7 mouse cellular contexts compared by ENCODE assay signal in the genomic region with DNA sequence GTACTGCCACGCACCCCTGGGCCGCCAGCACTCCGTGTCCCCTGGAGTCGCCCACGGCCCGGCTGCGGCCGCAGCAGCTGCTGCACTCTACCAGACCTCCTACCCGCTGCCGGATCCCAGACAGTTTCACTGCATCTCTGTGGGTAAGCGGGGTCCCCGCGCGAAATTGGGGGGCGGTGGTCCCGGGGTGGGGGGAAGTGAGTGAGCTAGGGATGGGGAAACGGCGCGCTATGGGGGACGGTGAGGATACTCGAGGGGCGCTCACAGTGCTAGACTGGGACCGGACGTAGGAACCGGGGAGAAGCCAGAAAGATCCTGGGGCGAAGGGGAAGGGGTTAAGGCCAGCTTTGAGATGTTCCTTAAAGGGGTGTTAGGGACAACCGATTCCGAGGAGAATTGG. TPM values are rescaled to one million over a fixed set of nuclear protein-coding genes. Genes with fewer than 3 reads are reported as not detected.
A peak's percentile ranks its signal among the peaks of the same experiment; 100 is the strongest.
DNase-seq lines count a peak whose midpoint lies in the region; ATAC-seq and TF ChIP-seq lines count a peak whose summit lies in the region.

No protein-coding gene starts in this region.

- H3K36me3 ChIP-seq in liver, embryonic 11.5 days (ENCODE audit: control insufficient read depth, insufficient read depth, low read length): no peaks in the 10 kb centered on the region
- no peaks in the 10 kb centered on the region for H3K36me3 ChIP-seq in forebrain, embryonic 15.5 days
- no peaks in the 10 kb centered on the region for H3K36me3 ChIP-seq in limb, embryonic 14.5 days (ENCODE audit: control insufficient read depth, insufficient read depth, low read length)
- H3K36me3 ChIP-seq in stomach, embryonic 15.5 days: no peaks in the 10 kb centered on the region

- H3K9ac ChIP-seq in liver, embryonic 11.5 days (ENCODE audit: low read depth, low read length): no peak overlapping the region
- H3K9ac ChIP-seq in forebrain, embryonic 15.5 days (replicated peaks): peak overlapping the region; percentile 36
- H3K9ac ChIP-seq in limb, embryonic 14.5 days (ENCODE audit: low read depth, low read length, severe bottlenecking): no peak overlapping the region
- H3K9ac ChIP-seq in stomach, embryonic 15.5 days: no peak overlapping the region

- H3K4me1 ChIP-seq in liver, embryonic 11.5 days (replicated peaks; ENCODE audit: control insufficient read depth, insufficient read depth, low read length): no peaks in the 10 kb centered on the region
- H3K4me1 ChIP-seq in forebrain, embryonic 15.5 days: peaks cover 39% of the 10 kb centered on the region
- H3K4me1 ChIP-seq in limb, embryonic 14.5 days (ENCODE audit: control insufficient read depth, insufficient read depth, low read length): peaks cover 7% of the 10 kb centered on the region
- H3K4me1 ChIP-seq in stomach, embryonic 15.5 days: peaks cover 28% of the 10 kb centered on the region

- peak overlapping the region; percentile 5; the same call in 1 of the 2 replicates for H3K4me3 ChIP-seq in liver, embryonic 11.5 days (ENCODE audit: low read depth, low read length)
- H3K4me3 ChIP-seq in forebrain, embryonic 15.5 days: peak overlapping the region; percentile 36
- H3K4me3 ChIP-seq in limb, embryonic 14.5 days (replicated peaks; ENCODE audit: low read length): peak overlapping the region; percentile 30
- peak overlapping the region; percentile 28 for H3K4me3 ChIP-seq in stomach, embryonic 15.5 days (replicated peaks)

- 3% methylated on average over 28 of the region's 28 CpGs for WGBS in liver, embryonic 11.5 days
- under 1% methylated on average over 28 of the region's 28 CpGs for WGBS in forebrain, embryonic 15.5 days
- under 1% methylated on average over 28 of the region's 28 CpGs for WGBS in limb, embryonic 14.5 days
- 2% methylated on average over 28 of the region's 28 CpGs for WGBS in stomach, embryonic 15.5 days

- H3K9me3 ChIP-seq in liver, embryonic 11.5 days (ENCODE audit: control insufficient read depth, low read length): no peaks in the 10 kb centered on the region
- no peaks in the 10 kb centered on the region for H3K9me3 ChIP-seq in forebrain, embryonic 15.5 days
- no peaks in the 10 kb centered on the region for H3K9me3 ChIP-seq in limb, embryonic 14.5 days (ENCODE audit: control insufficient read depth, low read length)
- H3K9me3 ChIP-seq in stomach, embryonic 15.5 days: no peaks in the 10 kb centered on the region

- no peak for ATAC-seq in liver, embryonic 11.5 days (replicated peaks; ENCODE audit: low FRiP score)
- no peak for ATAC-seq in forebrain, embryonic 15.5 days (replicated peaks)
- no peak for ATAC-seq in limb, embryonic 14.5 days (ENCODE audit: low FRiP score, low read depth)
- no peak for ATAC-seq in stomach, embryonic 15.5 days (ENCODE audit: insufficient read depth, low FRiP score, low read depth)

- DNase-seq in liver, embryonic 11.5 days (ENCODE audit: low spot score): no peak
- DNase-seq in liver: no peak
- no peak for DNase-seq in limb, embryonic 14.5 days (ENCODE audit: low spot score)
- DNase-seq in layer of hippocampus, adult 11-12 months (ENCODE audit: low spot score): no peak
- no peak for DNase-seq in layer of hippocampus, adult 8-10 months (ENCODE audit: low spot score in 2 of 2)

- no peak overlapping the region for H3K27ac ChIP-seq in liver, embryonic 11.5 days (ENCODE audit: low read depth, low read length)
- H3K27ac ChIP-seq in forebrain, embryonic 15.5 days (replicated peaks): no peak overlapping the region
- H3K27ac ChIP-seq in limb, embryonic 14.5 days (replicated peaks; ENCODE audit: low read depth, low read length): no peak overlapping the region
- no peak overlapping the region for H3K27ac ChIP-seq in stomach, embryonic 15.5 days

- H3K4me2 ChIP-seq in liver, embryonic 11.5 days: peak overlapping the region; percentile 39
- H3K4me2 ChIP-seq in forebrain, embryonic 15.5 days (replicated peaks): peak overlapping the region; percentile 50
- peak overlapping the region; percentile 47; the same call in 1 of the 2 replicates for H3K4me2 ChIP-seq in limb, embryonic 14.5 days (replicated peaks; ENCODE audit: low read depth, low read length, severe bottlenecking)
- H3K4me2 ChIP-seq in stomach, embryonic 15.5 days: peak overlapping the region; percentile 53

- H3K27me3 ChIP-seq in liver, embryonic 11.5 days (replicated peaks; ENCODE audit: control insufficient read depth, insufficient read depth, low read length): peaks cover 97% of the 10 kb centered on the region
- H3K27me3 ChIP-seq in forebrain, embryonic 15.5 days: peaks cover 94% of the 10 kb centered on the region
- peaks cover 83% of the 10 kb centered on the region for H3K27me3 ChIP-seq in limb, embryonic 14.5 days (ENCODE audit: control insufficient read depth, insufficient read depth, low read length)
- H3K27me3 ChIP-seq in stomach, embryonic 15.5 days (replicated peaks): peaks cover 88% of the 10 kb centered on the region

- TF ChIP-seq POLR2A in limb, embryonic 14.5 days (IDR thresholded peaks at IDR 0.05; ENCODE audit: borderline replicate concordance, extremely low read depth, insufficient read depth, insufficient read length): no peak

RNA-seq across cellular contexts. Expression of a gene that starts 0.7 kb away (rescaled TPM):
- polyA plus RNA-seq in liver, embryonic 11.5 days (2014; fragmentation: Nextera tagmentation; extraction: Ambion mirVana): not detected in 2 replicates
- 2.1 and 3.3 TPM in 2 replicates for polyA plus RNA-seq in forebrain, embryonic 15.5 days (2015; fragmentation: Nextera tagmentation; extraction: Ambion mirVana)
- not detected in 2 replicates for polyA plus RNA-seq in limb, embryonic 14.5 days (2012; rRNA removed)
- polyA plus RNA-seq in limb, embryonic 14.5 days (2014; fragmentation: Nextera tagmentation; extraction: Ambion mirVana): not detected in 2 replicates
- polyA plus RNA-seq in stomach, embryonic 15.5 days (2015; fragmentation: Nextera tagmentation; extraction: Ambion mirVana): not detected in 2 replicates
- total RNA-seq in layer of hippocampus, adult 8-10 months (2022): under 1 TPM; 0.26 to 0.58 (median 0.37) TPM
